Mouse (Mus musculus): ENCODE measurements around the gene Rpl6. TPM values are rescaled to one million over a fixed set of nuclear protein-coding genes. Genes with fewer than 3 reads are reported as not detected.
"Not testable (repeated sequence)": the region's sequence is repeated elsewhere in the genome, so short reads cannot be mapped to it uniquely, and the experiment has no call there.

The Rpl6 gene
- polyA plus RNA-seq, 1 experiment: 889 TPM

DNA sequence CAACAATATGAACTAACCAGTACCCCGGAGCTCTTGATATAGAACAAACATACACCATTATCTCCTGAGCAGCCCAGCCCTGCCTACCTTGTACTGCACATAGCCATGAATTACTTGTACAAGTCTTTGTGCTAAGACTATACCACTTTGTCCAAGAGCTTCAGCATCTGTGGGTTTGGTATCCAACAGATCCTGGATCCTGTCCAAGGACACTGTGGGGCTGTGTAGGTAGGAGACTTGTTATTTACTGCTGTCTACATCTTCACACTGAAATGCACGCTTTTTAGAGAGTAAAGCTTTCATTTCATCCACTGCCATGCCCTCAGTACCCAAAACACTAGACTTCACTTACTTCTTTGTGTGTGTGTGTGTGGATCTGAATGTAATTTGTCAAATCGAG lies 20.6 kb downstream of the Rpl6 start:
- no peak for DNase-seq (ENCODE audit: low spot score)

DNA sequence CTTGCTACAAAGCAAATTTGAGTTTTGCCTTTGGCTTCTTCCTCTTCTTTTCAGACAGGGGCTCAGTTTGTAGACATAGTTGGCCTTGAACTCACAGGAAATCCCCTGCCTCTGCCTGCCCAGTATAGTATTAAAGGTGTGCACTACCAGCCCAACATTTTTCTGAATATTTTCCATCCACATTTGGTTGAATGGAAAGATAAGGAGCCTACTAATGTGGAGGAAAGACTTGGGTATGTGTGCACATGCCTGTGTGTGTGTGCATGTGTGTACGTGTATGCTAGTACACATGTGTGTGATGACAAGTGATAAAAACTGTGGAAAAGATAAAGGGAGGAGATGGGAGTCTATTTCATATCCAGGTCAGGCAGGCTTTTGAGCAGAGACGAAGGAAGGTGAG lies 21.6 kb downstream of the Rpl6 start:
- no peak for DNase-seq (ENCODE audit: low spot score)

DNA sequence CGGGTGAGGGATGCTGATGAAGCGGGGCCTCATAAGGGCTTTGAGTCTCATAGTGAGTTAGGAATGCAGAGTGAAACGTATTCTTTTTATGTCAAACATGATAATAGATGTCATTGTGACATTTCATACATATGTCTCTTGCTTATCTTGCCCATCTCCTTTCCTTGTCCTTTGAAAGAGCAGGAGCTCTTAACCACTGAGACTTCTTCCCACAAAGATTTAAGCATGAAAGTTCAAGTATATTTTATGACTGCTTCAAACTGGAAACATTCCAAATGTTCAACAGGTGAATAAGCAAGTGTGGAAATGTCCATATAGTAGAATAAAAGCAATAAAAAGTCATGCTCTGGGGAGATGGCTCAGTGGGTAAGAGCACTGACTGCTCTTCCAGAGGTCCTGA lies 22.1 kb downstream of the Rpl6 start:
- no peak for DNase-seq (ENCODE audit: low spot score)

DNA sequence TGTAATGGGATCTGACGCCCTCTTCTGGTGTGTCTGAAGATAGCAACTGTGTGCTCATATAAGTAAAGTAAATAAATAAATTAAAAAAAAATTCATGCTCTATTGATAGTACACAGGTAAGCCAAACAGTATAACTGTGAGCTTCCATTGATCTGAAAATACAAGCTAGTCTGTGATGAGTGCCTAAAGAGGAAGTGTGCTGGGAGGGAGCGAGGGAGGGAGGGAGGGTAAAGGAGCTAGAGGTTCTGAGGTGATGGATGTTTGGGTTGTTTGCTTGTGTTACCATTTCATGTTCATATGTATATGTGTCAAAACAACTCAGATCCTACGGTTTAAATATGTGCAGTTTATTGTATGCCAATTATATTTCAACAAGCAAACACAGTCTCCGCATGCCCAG lies 22.6 kb downstream of the Rpl6 start:
- no peak for DNase-seq (ENCODE audit: low spot score)

DNA sequence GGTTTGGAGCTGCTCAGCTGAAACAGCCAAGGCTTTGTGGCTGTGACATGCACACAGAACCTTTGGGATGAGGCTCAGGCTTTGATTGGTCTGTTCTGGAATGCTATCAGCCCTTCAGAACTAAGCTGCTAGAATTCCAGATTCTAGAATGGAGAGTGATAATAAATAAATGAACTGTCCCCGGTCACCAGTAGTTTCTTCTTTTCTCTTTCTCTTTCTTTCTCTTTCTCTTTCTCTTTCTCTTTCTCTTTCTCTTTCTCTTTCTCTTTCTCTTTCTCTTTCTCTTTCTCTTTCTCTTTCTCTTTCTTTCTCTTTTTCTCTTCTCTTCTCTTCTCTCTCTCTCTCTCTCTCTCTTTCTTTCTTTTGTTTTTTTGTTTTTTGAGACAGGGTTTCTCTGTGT lies 23.0 kb downstream of the Rpl6 start:
- not testable (repeated sequence) for DNase-seq (ENCODE audit: low spot score)

DNA sequence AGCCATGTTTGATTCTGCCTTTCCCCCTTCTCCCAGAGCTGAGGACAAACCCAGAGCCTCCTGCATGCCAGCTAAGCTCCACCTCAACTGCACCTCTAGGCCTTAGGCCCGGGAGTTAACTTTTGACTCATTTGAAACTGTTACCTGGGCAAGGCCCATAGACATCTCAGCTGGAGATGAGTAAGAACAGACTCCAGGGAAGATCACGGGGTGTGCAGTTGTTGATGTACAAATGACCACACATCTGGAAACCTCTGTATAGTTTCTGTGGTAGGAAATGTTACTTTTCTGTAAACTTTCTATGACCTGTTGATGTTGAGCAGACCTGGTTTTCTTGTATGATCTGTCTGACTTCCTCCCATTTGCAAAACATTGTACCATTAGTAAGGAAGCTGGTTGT lies 24.9 kb downstream of the Rpl6 start:
- no peak for DNase-seq (ENCODE audit: low spot score)

DNA sequence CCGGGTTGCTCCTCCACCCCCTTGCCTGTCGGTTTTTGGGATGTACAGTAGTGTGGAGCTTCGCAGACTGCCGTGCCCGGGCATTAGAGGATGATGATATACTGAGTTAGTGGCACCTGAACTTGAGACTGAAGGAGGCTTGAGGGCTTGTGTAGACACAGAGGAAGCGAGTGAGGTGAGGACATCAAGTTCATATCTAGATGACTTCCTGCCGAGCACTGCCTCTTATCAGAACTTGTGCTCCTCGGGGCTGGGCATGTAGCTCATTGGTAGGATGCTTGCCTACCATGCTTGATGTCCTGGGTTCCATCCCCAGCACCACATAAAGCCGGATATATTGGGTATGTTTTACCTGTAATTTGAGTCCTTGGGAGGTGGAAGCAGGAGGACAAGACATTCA lies 26.5 kb downstream of the Rpl6 start:
- DNase-seq (ENCODE audit: low spot score): no peak

DNA sequence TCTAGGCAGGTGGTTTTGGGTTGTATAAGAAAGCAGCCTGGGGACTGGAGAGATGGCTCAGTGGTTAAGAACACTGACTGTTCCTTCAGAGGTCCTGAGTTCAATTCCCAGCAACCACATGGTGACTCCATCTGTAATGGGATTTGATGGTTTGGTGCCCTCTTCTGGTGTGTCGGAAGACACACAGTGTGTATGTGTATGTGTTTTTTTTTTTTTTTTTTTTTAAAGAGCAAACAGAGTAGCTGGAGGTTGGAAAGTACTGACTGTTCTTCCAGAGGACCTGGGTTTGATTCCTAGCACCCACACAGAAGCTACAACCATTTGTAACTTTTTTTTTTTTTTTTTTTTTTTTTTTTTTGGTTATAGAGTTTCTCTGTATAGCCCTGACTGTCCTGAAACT lies 28.5 kb downstream of the Rpl6 start:
- no peak for DNase-seq (ENCODE audit: low spot score)

DNA sequence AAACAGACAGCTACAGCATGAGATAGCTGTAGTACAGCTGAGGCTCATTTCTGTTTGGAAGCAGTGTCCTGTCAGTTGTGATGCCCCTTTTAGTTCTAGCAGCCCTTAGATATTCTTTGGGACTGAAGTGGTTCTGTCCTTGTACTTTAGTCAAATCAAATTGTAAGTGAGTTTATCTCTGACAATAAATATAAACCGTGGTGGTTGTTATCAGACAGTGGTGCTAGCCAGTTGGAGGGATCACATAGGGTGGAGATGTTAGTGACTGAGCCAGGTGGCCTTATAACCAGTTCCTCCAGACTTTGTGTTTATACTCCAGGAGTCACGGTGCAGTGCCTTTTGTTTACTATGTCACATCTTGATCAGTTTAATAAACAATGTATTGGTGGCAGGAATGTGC lies 29.4 kb downstream of the Rpl6 start:
- DNase-seq (ENCODE audit: low spot score): no peak

DNA sequence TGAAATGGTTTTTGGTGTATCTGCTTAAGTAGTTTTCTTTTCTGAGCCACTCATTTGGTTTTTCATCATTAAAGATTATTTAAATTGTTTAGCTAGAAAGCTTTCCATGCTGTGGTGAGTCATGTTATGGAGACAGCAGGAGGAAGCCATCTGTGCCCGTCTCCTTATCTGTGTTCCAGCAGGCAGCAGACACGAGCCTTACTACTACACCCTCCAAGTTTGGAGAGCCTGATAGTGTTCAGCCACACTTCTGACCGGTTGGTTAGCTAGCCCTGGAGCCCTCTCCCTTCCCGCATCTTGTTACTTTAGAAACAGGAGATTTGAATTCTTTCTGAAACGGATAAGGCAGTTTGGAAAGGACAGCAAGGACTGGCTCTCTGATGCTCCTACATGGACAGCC lies 31.9 kb downstream of the Rpl6 start:
- no peak for DNase-seq (ENCODE audit: low spot score)

DNA sequence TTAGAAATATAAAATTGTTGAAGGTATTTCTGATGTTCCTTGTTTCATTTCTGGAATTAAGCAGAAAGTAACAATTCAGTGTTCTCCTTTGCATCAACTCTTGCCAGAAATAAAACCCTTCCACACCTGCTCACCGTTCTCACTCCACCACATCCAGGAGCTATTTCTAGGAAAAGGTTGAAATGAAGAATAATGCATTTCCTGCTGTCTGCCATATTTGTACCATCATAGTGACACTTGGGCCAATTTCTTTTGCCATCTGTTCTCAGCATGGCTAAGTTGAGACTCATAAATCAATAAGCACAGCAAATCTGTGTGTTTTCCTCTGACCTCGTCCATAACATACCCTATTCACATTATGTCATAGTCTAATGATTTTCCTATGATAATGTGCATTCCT lies 33.9 kb downstream of the Rpl6 start:
- no peak for DNase-seq (ENCODE audit: low spot score)

DNA sequence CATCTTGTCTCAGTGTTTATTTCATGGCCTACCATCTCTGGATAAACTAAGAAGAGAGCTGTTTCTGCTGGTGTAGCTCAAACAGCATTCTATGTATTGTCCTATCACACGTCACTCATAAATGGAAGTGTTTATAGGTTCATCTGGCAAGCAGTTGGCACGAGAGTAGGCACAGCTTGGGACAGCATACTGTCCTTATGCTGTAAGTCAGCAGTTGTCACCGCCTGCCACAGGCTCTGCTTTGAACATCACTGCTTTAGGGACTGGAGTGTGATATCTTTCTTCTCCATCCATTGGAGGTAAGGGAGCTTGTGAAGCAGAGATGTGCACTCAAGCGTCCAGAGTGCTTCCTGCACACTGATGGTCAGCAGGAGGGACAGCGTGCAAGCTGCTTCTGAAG lies 35.6 kb downstream of the Rpl6 start:
- no peak for DNase-seq (ENCODE audit: low spot score)

DNA sequence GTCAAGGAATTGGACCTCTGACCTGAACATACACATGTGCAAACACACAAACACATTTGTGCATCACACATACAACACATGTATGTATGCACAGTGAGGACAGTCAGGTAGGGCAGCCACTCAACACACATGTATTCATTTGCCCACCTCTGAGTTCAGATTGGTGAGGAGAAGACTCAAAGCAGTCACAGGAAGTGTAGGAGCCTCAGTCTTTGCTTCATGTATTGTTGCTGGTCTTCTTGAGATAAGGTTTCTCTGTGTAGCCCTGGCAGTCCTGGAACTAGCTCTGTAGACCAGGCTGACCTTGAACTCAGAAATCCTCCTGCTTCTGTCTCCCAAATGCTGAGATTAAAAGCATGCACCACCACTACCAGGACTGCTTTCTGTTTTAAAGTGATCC lies 36.9 kb downstream of the Rpl6 start:
- DNase-seq (ENCODE audit: low spot score): no peak

DNA sequence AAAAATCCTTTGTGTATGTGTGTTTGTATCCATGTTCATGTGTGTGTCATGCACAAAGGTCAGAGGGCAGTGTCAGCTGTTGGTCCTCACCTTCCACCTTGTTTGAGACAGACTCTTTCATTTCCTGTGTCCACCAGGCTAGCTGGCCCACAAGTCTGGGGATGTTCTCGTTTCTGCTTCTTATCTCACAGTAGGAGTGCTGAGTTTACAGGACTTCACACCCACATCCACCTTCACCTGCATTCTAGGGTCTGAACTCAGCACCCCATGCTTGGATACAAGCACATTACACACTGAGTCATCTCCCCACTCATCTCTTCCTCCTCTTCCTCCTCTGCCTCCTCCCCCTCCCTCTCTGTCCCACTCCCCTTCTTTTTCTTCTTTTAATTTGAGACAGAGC lies 38.0 kb downstream of the Rpl6 start:
- DNase-seq (ENCODE audit: low spot score): no peak

DNA sequence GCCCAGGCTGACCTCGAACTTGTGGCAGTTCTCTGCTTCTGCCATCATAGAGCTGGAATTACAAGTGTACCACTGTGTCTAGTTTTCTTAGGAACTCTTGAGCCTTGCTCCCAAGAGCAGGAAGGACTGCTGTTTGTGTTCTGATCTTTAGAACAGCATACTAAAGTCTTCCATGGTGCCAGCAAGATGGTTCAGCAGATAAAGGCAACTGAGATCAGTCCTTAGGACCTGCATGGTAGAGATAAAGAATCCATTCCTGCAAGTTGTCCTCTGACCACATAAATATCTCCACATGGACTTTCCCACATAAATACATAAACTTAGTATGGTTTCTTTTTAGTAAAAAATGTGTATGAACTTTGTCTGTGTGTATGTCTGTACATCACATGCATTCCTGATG lies 38.4 kb downstream of the Rpl6 start:
- DNase-seq (ENCODE audit: low spot score): no peak

DNA sequence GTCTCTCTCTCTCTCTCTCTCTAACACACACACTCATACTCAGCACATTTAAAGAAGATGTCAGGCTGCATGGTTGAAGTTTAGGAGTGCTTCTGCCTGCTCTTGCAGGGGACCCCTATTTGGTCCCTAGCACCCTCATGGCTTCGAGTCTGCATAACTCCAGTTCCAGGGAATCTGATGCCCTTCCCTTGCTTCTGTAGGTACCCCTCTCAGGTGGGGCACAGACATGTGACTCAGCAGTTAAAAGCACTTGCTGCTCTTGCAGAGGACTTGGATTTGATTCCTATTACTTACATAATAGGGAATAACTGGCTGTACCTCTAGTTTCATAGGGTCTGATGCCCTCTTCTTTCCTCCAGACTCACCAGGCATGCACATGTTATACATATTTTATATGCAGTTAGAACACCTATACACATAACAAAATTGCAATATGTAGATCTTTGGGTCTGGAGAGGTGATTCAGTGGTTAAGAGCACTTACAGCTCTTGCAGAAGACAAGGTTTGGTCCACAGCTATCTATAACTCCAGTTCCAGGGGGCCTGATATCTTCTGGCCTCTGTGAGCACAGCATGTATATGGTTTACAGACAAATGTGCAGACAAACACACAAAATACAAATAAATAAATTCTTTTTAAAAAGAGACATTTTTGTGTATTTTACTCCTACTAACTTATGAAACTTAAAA lies 39.5 kb downstream of the Rpl6 start:
- no peak for DNase-seq (ENCODE audit: low spot score)

DNA sequence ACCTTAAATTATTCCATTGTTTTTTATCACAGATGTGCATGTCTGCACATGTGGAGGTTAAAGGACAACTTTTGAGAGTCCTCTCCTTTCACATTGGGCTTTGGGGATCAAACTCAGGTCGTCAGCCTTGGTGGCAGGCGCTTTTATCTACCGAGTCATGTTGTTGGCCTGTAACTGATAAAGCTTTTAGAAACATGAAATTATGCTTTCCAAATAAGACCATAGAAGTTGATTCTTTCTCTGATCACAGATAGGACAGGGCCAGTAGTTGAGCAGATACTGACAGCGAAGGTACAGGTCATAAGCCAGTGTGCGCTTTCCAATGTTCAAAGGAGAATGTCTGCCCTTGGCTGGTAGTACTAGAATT lies 40.1 kb downstream of the Rpl6 start:
- no peak for DNase-seq (ENCODE audit: low spot score)

DNA sequence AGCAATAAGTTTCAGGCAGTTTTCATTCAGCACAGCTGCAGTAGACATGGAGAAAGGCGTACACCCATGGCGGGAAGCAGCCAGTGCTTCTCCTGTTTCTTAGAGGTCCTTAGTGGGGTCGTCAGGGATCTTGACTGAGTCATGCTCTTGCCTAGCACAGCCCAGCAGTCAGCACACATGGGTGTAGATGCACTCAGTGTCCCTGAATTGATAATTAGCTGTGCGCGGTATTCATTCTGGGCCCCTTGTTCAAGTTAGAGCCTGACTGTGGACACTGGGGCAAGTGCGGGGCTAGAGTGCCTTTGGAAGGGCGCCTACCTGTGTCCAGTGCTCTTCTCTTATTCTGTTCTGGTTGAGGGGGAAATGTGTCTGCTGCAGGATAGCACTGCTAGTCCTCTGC lies 40.9 kb downstream of the Rpl6 start:
- no peak for DNase-seq (ENCODE audit: low spot score)

DNA sequence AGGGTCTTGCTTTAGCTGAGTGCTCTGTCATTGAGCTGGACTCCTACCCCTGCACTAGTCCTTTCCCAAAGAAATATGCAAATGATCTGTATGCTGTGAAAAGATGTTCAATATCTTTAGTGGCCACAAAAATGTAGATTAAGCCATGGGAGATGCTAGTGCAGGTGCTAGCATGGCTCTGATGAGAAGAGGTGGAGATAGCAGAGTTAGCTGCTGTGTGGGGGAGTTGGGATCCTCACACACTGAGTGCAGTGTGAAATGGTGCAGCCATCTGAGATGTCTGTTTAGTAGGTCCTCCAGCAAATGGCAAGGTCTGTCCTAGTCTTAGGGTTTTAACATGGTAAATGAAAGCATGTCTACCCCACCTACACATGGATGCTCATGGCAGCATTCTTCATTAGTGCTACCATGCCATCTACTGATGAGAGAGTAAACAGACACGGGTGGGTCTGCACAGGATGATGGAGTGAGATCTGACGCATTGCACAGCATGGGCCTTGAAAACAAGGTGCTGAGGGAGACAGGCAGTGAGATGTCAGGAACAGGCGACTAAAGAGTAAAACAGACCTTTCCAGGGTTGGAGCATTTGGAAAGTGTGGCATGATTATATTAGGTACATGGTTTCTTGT lies 44.6 kb downstream of the Rpl6 start:
- no peak for DNase-seq (ENCODE audit: low spot score)

DNA sequence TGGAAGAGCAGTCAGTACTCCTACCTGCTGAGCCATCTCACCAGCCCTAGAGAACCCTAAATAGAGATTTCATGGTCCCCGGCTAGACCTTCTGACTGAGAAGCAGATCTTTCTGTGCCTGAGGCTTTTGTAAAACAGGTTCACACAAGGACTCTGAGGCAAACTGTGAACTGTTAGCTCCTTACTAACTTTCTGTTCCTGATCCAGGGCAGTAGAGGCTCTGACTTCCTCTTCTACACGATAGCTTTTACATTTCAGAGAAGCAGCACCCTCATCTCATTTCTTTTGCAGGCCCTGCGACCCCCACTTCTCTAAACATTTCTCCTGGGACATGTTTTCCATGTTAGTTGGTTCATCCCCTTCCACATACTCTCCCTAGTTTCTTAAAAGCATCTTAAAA lies 45.4 kb downstream of the Rpl6 start:
- DNase-seq (ENCODE audit: low spot score): no peak

DNA sequence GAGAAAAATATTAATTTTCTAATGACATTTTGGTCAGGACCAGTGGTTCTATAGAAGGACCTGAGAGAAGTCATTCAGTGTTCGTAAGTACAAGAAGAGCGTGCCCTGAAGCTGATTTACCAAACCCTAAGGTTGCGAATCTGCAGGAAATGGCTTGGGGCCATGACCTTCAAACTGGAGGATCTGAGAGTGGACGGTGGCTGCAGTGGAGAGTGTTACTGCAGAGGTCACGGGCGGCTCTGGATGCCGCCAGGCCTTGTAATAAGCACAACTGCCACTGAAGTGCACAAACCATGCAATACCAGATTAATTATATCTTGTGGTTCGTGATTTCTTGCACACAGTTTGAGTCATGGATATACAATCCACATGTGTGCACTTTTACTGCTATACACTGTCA lies 47.5 kb downstream of the Rpl6 start:
- DNase-seq (ENCODE audit: low spot score): no peak

DNA sequence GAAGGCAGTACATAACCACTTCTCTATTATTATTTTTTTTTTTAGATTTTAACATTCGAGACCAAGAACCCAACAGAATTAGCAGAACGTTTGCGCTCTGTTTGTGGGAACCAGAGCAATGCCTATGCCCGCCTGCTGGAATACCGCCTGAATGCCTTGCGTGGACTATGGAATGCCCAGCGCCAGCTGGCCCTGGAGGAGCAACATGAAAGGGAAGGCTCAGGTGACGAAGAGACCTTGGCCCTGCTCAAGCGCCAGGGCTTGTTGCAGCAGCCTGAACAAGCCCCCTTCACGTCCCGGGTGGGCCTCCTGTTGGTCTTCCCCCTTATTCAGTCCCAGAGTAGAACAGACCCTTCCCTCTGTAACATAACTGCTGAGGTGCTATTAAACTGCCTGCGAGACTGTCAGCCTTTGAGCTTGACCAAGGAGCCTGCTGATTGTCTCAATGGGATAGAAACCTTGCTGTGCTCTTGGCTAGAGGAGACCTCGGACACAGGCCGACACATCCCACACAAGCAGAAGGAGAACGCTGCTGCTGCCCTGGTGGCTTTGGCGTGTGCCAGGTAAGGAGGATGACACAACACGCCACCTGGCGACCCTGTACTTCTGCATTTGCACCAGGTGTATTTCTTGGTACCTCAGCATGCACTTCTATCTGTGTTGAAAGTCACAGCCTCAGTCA lies 49.7 kb downstream of the Rpl6 start:
- DNase-seq (ENCODE audit: low spot score): no peak

DNA sequence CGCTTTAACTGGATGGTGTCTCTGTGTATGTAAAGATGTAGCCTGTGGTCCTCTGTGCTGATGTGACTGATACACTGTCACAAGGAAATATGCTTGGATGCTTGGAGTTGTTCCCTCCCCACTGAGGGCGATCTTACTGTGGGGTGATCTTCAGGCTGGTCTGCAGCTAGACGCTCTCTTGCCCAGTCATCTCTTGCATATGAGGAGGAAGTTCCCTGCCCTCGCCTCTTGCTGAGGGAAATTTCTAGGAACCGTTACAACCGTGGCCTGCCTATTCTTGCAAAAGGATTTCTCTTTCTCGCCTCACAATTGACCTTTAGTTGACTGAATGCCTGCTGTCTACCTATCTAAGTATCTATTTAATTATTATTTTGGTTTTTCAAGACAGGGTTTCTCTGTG lies 50.7 kb downstream of the Rpl6 start:
- no peak for DNase-seq (ENCODE audit: low spot score)

Data from urinary bladder, adult 2 months (tissue).